Mouse (Mus musculus) cerebellum, postnatal 25 days (tissue): ENCODE results near the gene Fam19a1.
"Not testable (repeated sequence)": the region's sequence is repeated elsewhere in the genome, so short reads cannot be mapped to it uniquely, and the experiment has no call there.

ENCODE experiments used
- DNase-seq, 2 experiments: peaks; one replicate each; pipeline ENCODE4 v3.0.0; 2021; ENCODE audit warnings: mixed read lengths in 2 of 2

Gene Fam19a1

GRCm38 (mm10) chr6:96112854-96113253 lies at the start of gene Fam19a1:
Gene Fam19a1, plus strand, starts transcription at chr6:96113154.
- no peak for DNase-seq

GRCm38 (mm10) chr6:96071080-96071479 lies 41.9 kb upstream of the Fam19a1 start:
- no peak for DNase-seq

- no peak for DNase-seq
Measured at GRCm38 (mm10) chr6:96071567-96071966, 41.4 kb upstream of the Fam19a1 start.

- DNase-seq: no peak
Measured at GRCm38 (mm10) chr6:96089961-96090360, 23.0 kb upstream of the Fam19a1 start.

- DNase-seq: no peak
Measured at GRCm38 (mm10) chr6:96093716-96094115, 19.2 kb upstream of the Fam19a1 start.

- no peak for DNase-seq
Measured at GRCm38 (mm10) chr6:96098225-96098624, 14.7 kb upstream of the Fam19a1 start.

GRCm38 (mm10) chr6:96111656-96112055 lies 1.3 kb upstream of the Fam19a1 start:
- no peak for DNase-seq

- no peak for DNase-seq
Measured at GRCm38 (mm10) chr6:96114151-96114550, 1.2 kb downstream of the Fam19a1 start.

- no peak for DNase-seq
Measured at GRCm38 (mm10) chr6:96116148-96116533, 3.2 kb downstream of the Fam19a1 start.

- DNase-seq: peak; percentile 29 to 52
Measured at GRCm38 (mm10) chr6:96116534-96117272, 3.7 kb downstream of the Fam19a1 start.

GRCm38 (mm10) chr6:96143326-96143725 lies 30.4 kb downstream of the Fam19a1 start:
- DNase-seq: no peak

- DNase-seq: peak; percentile 33 to 47
Measured at GRCm38 (mm10) chr6:96165403-96165802, 52.4 kb downstream of the Fam19a1 start.

- peak in 1 of 2 experiments; percentile 42 for DNase-seq
Measured at GRCm38 (mm10) chr6:96165818-96166379, 52.9 kb downstream of the Fam19a1 start, which contains the start of gene 1700123L14Rik. Gene 1700123L14Rik, minus strand, starts transcription at chr6:96166243.

- DNase-seq: no peak
Measured at GRCm38 (mm10) chr6:96167031-96167430, 54.1 kb downstream of the Fam19a1 start.

- DNase-seq: no peak
Measured at GRCm38 (mm10) chr6:96173681-96174080, 60.7 kb downstream of the Fam19a1 start.

- DNase-seq: no peak
Measured at GRCm38 (mm10) chr6:96178530-96178929, 65.6 kb downstream of the Fam19a1 start.

- peak in 1 of 2 experiments; percentile 12 for DNase-seq
Measured at GRCm38 (mm10) chr6:96183392-96183791, 70.4 kb downstream of the Fam19a1 start.

- no peak for DNase-seq
Measured at GRCm38 (mm10) chr6:96186517-96186916, 73.6 kb downstream of the Fam19a1 start.

- not testable (repeated sequence) for DNase-seq
Measured at GRCm38 (mm10) chr6:96198991-96199390, 86.0 kb downstream of the Fam19a1 start.

GRCm38 (mm10) chr6:96205395-96205794 lies 92.4 kb downstream of the Fam19a1 start:
- no peak for DNase-seq

GRCm38 (mm10) chr6:96234806-96235205 lies 121.9 kb downstream of the Fam19a1 start:
- DNase-seq: no peak

- DNase-seq: no peak
Measured at GRCm38 (mm10) chr6:96244320-96244719, 131.4 kb downstream of the Fam19a1 start.

- no peak for DNase-seq
Measured at GRCm38 (mm10) chr6:96252001-96252400, 139.0 kb downstream of the Fam19a1 start.

- peak in 1 of 2 experiments; percentile 15 for DNase-seq
Measured at GRCm38 (mm10) chr6:96254815-96255214, 141.9 kb downstream of the Fam19a1 start.
